Mouse (Mus musculus) cerebellum, postnatal 25 days (tissue): ENCODE data around the gene Dck.
A peak's percentile ranks its signal among the peaks of the same experiment; 100 is the strongest.
"Not testable (repeated sequence)": the region's sequence is repeated elsewhere in the genome, so short reads cannot be mapped to it uniquely, and the experiment has no call there.

Experiments used
- DNase-seq, 2 experiments: peaks; one replicate each; pipeline ENCODE4 v3.0.0; 2021; ENCODE audit warnings: mixed read lengths in 2 of 2

Gene Dck

GRCm38 (mm10) chr5:88764987-88765481 is at the start of gene Dck:
Gene Dck (plus strand): TSS chr5:88764996.
- peak in 1 of 2 experiments; percentile 97 for DNase-seq

- DNase-seq, result no peak
Measured at GRCm38 (mm10) chr5:88716983-88717382, 47.8 kb upstream of the Dck start.

GRCm38 (mm10) chr5:88720116-88721002 is 44.4 kb upstream of the Dck start, which contains the start of gene Mob1b:
Gene Mob1b (plus strand): TSS chr5:88720855.
- peak; percentile 100 for DNase-seq

- DNase-seq, result no peak
Measured at GRCm38 (mm10) chr5:88721003-88721475, 43.8 kb upstream of the Dck start.

- DNase-seq, result peak; percentile 59 to 65
Measured at GRCm38 (mm10) chr5:88721565-88722212, 43.1 kb upstream of the Dck start.

- peak; percentile 72 to 83 for DNase-seq
Measured at GRCm38 (mm10) chr5:88722213-88722600, 42.6 kb upstream of the Dck start.

- DNase-seq, result no peak
Measured at GRCm38 (mm10) chr5:88724030-88724429, 40.8 kb upstream of the Dck start.

GRCm38 (mm10) chr5:88727593-88728144 is 37.1 kb upstream of the Dck start:
- no peak for DNase-seq

GRCm38 (mm10) chr5:88734786-88735185 is 30.0 kb upstream of the Dck start:
- DNase-seq, result peak in 1 of 2 experiments; percentile 37

GRCm38 (mm10) chr5:88741065-88741464 is 23.7 kb upstream of the Dck start:
- not testable (repeated sequence) for DNase-seq

- DNase-seq, result no peak
Measured at GRCm38 (mm10) chr5:88747774-88748173, 17.0 kb upstream of the Dck start.

GRCm38 (mm10) chr5:88753199-88753598 is 11.6 kb upstream of the Dck start:
- no peak for DNase-seq

- no peak for DNase-seq
Measured at GRCm38 (mm10) chr5:88762611-88763010, 2.2 kb upstream of the Dck start.

GRCm38 (mm10) chr5:88764430-88764986 is 288 bp upstream of the Dck start:
- DNase-seq, result peak in 1 of 2 experiments; percentile 99

- DNase-seq, result no peak
Measured at GRCm38 (mm10) chr5:88765587-88765986, 791 bp downstream of the Dck start.

- no peak for DNase-seq
Measured at GRCm38 (mm10) chr5:88766121-88766520, 1.3 kb downstream of the Dck start.

- DNase-seq, result no peak
Measured at GRCm38 (mm10) chr5:88766863-88767262, 2.1 kb downstream of the Dck start.

- no peak for DNase-seq
Measured at GRCm38 (mm10) chr5:88768201-88768600, 3.4 kb downstream of the Dck start.

GRCm38 (mm10) chr5:88782072-88782765 is 17.4 kb downstream of the Dck start:
- no peak for DNase-seq

- DNase-seq, result no peak
Measured at GRCm38 (mm10) chr5:88785059-88785458, 20.3 kb downstream of the Dck start.

- DNase-seq, result no peak
Measured at GRCm38 (mm10) chr5:88790675-88791074, 25.9 kb downstream of the Dck start.
